Mouse (Mus musculus) right cerebral cortex, adult 2 months (tissue): Measurements from ENCODE around the gene Bcl2l13.
"Not testable (repeated sequence)": the region's sequence is repeated elsewhere in the genome, so short reads cannot be mapped to it uniquely, and the experiment has no call there.

Source experiments
- DNase-seq, 2 experiments: peaks; one replicate each; pipeline ENCODE4 v3.0.0; 2021 to 2022; ENCODE audit warnings: low spot score in 2 of 2

The Bcl2l13 gene

GRCm38 (mm10) chr6:120830866-120831608, 5.0 kb upstream of the Bcl2l13 start:
- no peak for DNase-seq

GRCm38 (mm10) chr6:120832097-120832496, 3.9 kb upstream of the Bcl2l13 start:
- no peak for DNase-seq

GRCm38 (mm10) chr6:120834766-120835321, 1.2 kb upstream of the Bcl2l13 start:
- no peak for DNase-seq

GRCm38 (mm10) chr6:120836389-120837151, 558 bp downstream of the Bcl2l13 start:
- peak; percentile 37 to 42 for DNase-seq

GRCm38 (mm10) chr6:120837152-120837530, 1.1 kb downstream of the Bcl2l13 start:
- no peak for DNase-seq

- no peak for DNase-seq
Measured at GRCm38 (mm10) chr6:120840258-120840657, 4.2 kb downstream of the Bcl2l13 start.

- DNase-seq: no peak
Measured at GRCm38 (mm10) chr6:120841754-120842153, 5.7 kb downstream of the Bcl2l13 start.

GRCm38 (mm10) chr6:120850720-120851119, 14.7 kb downstream of the Bcl2l13 start:
- not testable (repeated sequence) for DNase-seq

GRCm38 (mm10) chr6:120854413-120854812, 18.4 kb downstream of the Bcl2l13 start:
- no peak for DNase-seq

- DNase-seq: peak; percentile 57 to 59
Measured at GRCm38 (mm10) chr6:120858217-120858711, 22.3 kb downstream of the Bcl2l13 start.

GRCm38 (mm10) chr6:120860079-120860478, 24.1 kb downstream of the Bcl2l13 start:
- DNase-seq: no peak

GRCm38 (mm10) chr6:120866051-120866814, 30.2 kb downstream of the Bcl2l13 start:
- no peak for DNase-seq

- DNase-seq: peak in 1 of 2 experiments; percentile 39
Measured at GRCm38 (mm10) chr6:120868824-120869223, 32.8 kb downstream of the Bcl2l13 start.

- no peak for DNase-seq
Measured at GRCm38 (mm10) chr6:120871286-120871685, 35.3 kb downstream of the Bcl2l13 start.

GRCm38 (mm10) chr6:120873874-120874273, 37.9 kb downstream of the Bcl2l13 start:
- DNase-seq: no peak

- no peak for DNase-seq
Measured at GRCm38 (mm10) chr6:120879046-120879445, 43.0 kb downstream of the Bcl2l13 start.

GRCm38 (mm10) chr6:120884436-120884835, 48.4 kb downstream of the Bcl2l13 start:
- DNase-seq: no peak

GRCm38 (mm10) chr6:120886696-120887095, 50.7 kb downstream of the Bcl2l13 start:
- DNase-seq: no peak

- DNase-seq: no peak
Measured at GRCm38 (mm10) chr6:120894089-120894488, 58.1 kb downstream of the Bcl2l13 start.

- DNase-seq: no peak
Measured at GRCm38 (mm10) chr6:120894524-120894923, 58.5 kb downstream of the Bcl2l13 start.

GRCm38 (mm10) chr6:120898188-120898833, 62.3 kb downstream of the Bcl2l13 start:
- peak; percentile 40 to 43 for DNase-seq
